Mouse (Mus musculus): Measurements from ENCODE around the gene Radil. TPM values are rescaled to one million over a fixed set of nuclear protein-coding genes. Genes with fewer than 3 reads are reported as not detected.

The Radil gene
- polyA plus RNA-seq, 1 experiment from 2014 or later = 0.55 TPM

DNA sequence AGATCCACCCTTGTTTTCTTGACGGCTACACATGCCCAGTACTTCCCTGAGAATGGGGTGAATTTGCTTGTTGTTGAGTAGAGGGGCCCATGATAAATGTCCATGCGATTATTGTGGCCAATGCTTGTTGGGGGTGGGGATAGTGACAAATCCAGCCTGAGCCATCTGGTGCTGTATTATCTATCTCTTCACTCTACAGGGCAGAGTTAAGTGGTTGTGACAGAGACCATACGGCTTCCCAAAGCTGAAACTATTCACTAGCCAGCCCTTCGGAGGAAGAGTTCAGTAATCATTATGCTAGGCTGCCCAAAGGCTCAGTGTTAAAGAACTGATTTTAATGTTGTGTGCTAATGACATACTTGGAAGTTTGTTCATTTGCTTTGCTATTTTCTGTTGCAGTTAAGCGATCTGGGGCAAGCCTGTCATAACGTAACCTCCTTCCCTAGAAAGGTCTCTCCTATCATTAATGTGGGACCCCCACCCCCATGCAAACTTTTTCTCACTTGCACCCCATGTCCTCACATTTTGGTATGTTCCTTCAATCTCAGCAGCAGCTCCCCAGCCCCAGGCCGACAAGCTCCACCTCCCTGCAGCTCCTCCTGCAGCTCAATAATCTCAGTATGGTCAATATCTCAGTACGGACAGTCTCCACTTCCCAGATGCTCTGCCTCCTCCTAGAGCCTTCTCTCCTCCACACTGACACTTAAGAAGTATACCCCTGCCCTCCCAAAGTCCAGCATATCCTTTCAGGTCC, 26.0 kb downstream of the Radil start:
- Histone ChIP-seq H3K9ac (ENCODE audit: low read depth, low read length) (no peak overlapping the region), H3K36me3 (ENCODE audit: control insufficient read depth, insufficient read depth) (no peaks in the 10 kb centered on the region), H3K4me3 (ENCODE audit: low read depth, low read length) (no peak overlapping the region), H3K4me1 (replicated peaks; ENCODE audit: control insufficient read depth, insufficient read depth, low read length) (no peaks in the 10 kb centered on the region), H3K4me2 (replicated peaks; ENCODE audit: low read depth) (no peak overlapping the region), H3K27me3 (replicated peaks; ENCODE audit: control insufficient read depth, insufficient read depth, low read length) (peaks cover 12% of the 10 kb centered on the region), H3K27ac (ENCODE audit: low read depth, low read length) (no peak overlapping the region), H3K9me3 (ENCODE audit: control insufficient read depth) (no peaks in the 10 kb centered on the region)
- WGBS = 67% methylated on average over 8 of the region's 8 CpGs
- ATAC-seq = no peak
- no peak for TF ChIP-seq CTCF (IDR thresholded peaks at IDR 0.05; ENCODE audit: low read depth)

DNA sequence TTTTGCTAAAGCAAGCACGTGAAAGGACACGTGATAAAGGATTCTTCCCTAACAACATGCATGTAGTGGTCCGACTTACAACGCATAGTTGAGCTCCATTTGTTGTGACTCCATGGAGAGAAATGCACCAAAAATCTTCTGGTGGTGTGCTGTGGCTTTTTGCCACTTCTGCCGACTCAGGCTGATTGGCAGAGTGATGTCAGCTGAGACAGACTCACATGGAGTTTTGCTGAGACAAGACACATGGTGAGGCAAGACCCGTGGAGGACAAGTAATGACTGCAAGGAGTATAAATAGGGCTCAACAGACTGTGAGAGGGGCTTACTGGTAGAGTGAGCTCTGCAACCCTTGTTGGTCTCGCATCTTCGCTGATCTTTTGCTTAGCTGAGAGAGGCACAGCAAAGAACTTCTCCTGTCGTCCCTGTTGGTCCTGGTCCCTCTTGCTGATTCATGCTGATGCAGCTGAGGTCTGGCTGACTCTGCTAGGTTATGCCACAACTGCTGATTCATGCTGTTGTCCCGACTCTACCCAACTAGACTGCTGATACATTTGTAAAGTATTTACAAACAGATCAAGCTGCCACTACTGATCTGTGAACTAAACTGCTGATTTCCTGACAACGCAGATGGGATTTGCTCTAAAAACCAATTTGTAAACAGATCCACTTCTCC, 29.6 kb downstream of the Radil start:
- Histone ChIP-seq H3K36me3 (ENCODE audit: control insufficient read depth, insufficient read depth) (no peaks in the 10 kb centered on the region), H3K4me1 (replicated peaks; ENCODE audit: control insufficient read depth, insufficient read depth, low read length) (no peaks in the 10 kb centered on the region), H3K9ac (ENCODE audit: low read depth, low read length) (no peak overlapping the region), H3K9me3 (ENCODE audit: control insufficient read depth) (no peaks in the 10 kb centered on the region), H3K27ac (ENCODE audit: low read depth, low read length) (no peak overlapping the region), H3K4me3 (ENCODE audit: low read depth, low read length) (no peak overlapping the region), H3K4me2 (replicated peaks; ENCODE audit: low read depth) (no peak overlapping the region), H3K27me3 (replicated peaks; ENCODE audit: control insufficient read depth, insufficient read depth, low read length) (no peaks in the 10 kb centered on the region)
- TF ChIP-seq CTCF (IDR thresholded peaks at IDR 0.05; ENCODE audit: low read depth) = no peak
- 81% methylated on average over 11 of the region's 11 CpGs for whole genome bisulfite sequencing
- no peak for ATAC-seq

DNA sequence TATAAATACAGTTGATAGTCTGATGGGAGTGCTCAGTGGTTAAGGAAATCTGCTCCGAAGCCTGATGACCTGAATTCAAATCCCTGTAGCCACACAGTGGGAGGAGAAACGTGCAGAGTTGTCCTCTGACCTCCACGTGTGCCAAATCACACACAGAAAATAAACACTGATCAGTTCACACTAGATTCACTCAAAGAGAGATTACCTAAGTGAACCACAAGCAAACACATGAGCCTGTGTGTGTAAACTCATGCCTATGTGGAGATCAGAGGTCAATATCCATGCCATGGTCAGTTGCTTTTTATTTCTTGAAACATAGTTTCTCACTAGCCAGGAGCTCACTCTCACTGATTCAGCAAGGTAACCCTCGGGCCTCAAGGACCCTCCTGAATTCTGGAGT, 30.5 kb downstream of the Radil start:
- Histone ChIP-seq H3K4me2 (replicated peaks; ENCODE audit: low read depth) (no peak overlapping the region), H3K27me3 (replicated peaks; ENCODE audit: control insufficient read depth, insufficient read depth, low read length) (no peaks in the 10 kb centered on the region), H3K4me1 (replicated peaks; ENCODE audit: control insufficient read depth, insufficient read depth, low read length) (no peaks in the 10 kb centered on the region), H3K9ac (ENCODE audit: low read depth, low read length) (no peak overlapping the region), H3K9me3 (ENCODE audit: control insufficient read depth) (no peaks in the 10 kb centered on the region), H3K4me3 (ENCODE audit: low read depth, low read length) (no peak overlapping the region), H3K27ac (ENCODE audit: low read depth, low read length) (no peak overlapping the region), H3K36me3 (ENCODE audit: control insufficient read depth, insufficient read depth) (no peaks in the 10 kb centered on the region)
- ATAC-seq = no peak
- WGBS = 63% methylated on average over 4 of the region's 4 CpGs
- TF ChIP-seq CTCF (IDR thresholded peaks at IDR 0.05; ENCODE audit: low read depth) = no peak

DNA sequence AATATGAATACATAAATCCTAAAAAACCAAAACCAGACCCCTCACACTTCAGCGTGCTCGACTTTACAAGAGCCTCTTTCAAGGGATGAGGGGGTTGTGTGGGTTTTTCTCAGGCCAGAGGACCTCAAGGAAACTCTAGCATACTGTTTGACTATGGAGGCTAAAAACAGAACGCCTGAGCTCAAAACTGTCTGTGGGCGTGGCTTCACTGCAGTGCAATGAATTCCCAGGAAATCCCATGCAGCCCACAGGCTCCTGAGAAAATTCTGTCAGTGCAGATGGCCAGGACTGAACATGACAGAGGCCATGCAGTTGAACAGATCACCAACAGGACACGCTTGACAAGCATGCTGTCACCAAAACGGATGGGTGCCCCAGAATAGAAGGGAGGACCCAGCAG, 31.9 kb downstream of the Radil start:
- Histone ChIP-seq H3K27me3 (replicated peaks; ENCODE audit: control insufficient read depth, insufficient read depth, low read length) (no peaks in the 10 kb centered on the region), H3K9ac (ENCODE audit: low read depth, low read length) (no peak overlapping the region), H3K36me3 (ENCODE audit: control insufficient read depth, insufficient read depth) (no peaks in the 10 kb centered on the region), H3K9me3 (ENCODE audit: control insufficient read depth) (no peaks in the 10 kb centered on the region), H3K4me2 (replicated peaks; ENCODE audit: low read depth) (no peak overlapping the region), H3K4me1 (replicated peaks; ENCODE audit: control insufficient read depth, insufficient read depth, low read length) (no peaks in the 10 kb centered on the region), H3K4me3 (ENCODE audit: low read depth, low read length) (no peak overlapping the region), H3K27ac (ENCODE audit: low read depth, low read length) (no peak overlapping the region)
- 51% methylated on average over 6 of the region's 6 CpGs for WGBS
- no peak for TF ChIP-seq CTCF (IDR thresholded peaks at IDR 0.05; ENCODE audit: low read depth)
- no peak for ATAC-seq

DNA sequence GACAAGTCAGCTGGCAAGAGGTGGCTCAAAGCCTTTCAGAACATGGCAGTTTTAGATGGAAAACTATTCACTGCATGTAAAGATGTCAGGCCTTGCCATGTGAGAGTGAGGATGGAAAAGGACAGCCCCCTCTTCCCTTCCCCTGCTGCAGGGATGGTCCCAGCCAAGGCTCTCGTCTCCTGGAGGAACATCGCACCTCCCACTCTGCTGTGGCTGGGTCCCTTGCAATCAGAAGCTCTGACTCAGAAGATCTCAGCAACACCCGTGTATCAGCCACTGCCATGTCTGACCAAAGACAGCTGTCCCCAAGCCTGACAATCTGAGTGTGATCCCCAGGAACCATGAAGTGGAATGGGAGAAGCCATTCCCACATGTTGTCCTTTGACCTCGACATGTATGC, 38.8 kb downstream of the Radil start:
- Histone ChIP-seq H3K4me2 (replicated peaks; ENCODE audit: low read depth) (no peak overlapping the region), H3K27me3 (replicated peaks; ENCODE audit: control insufficient read depth, insufficient read depth, low read length) (no peaks in the 10 kb centered on the region), H3K4me1 (replicated peaks; ENCODE audit: control insufficient read depth, insufficient read depth, low read length) (no peaks in the 10 kb centered on the region), H3K4me3 (ENCODE audit: low read depth, low read length) (no peak overlapping the region), H3K36me3 (ENCODE audit: control insufficient read depth, insufficient read depth) (no peaks in the 10 kb centered on the region), H3K9ac (ENCODE audit: low read depth, low read length) (no peak overlapping the region), H3K27ac (ENCODE audit: low read depth, low read length) (no peak overlapping the region), H3K9me3 (ENCODE audit: control insufficient read depth) (no peaks in the 10 kb centered on the region)
- no peak for ATAC-seq
- WGBS = 72% methylated on average over 4 of the region's 4 CpGs
- no peak for TF ChIP-seq CTCF (IDR thresholded peaks at IDR 0.05; ENCODE audit: low read depth)

DNA sequence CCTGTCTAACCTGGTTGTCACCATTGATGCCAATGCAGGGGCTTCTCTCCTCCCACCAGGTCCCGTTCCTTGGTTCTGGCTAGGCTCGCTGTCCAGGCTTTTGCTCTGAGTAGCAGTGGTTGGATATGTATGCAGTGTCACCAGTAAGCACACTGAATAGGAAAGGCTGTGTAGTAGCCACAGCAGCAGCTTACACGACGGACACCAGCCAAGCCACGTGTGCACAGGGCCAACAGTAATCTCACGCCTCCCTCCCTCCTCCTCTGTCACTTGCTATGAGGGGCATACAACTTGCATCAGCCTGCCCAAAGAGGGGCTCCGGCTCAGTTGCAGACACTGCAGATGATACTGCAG, 40.9 kb downstream of the Radil start:
- H3K36me3 ChIP-seq (ENCODE audit: control insufficient read depth, insufficient read depth) = no peaks in the 10 kb centered on the region
- no peak overlapping the region for H3K9ac ChIP-seq (ENCODE audit: low read depth, low read length)
- WGBS = 73% methylated on average over 7 of the region's 7 CpGs
- ATAC-seq = no peak
- H3K4me1 ChIP-seq (replicated peaks; ENCODE audit: control insufficient read depth, insufficient read depth, low read length) = no peaks in the 10 kb centered on the region
- H3K27ac ChIP-seq (ENCODE audit: low read depth, low read length) = no peak overlapping the region
- no peak for TF ChIP-seq CTCF (IDR thresholded peaks at IDR 0.05; ENCODE audit: low read depth)
- H3K27me3 ChIP-seq (replicated peaks; ENCODE audit: control insufficient read depth, insufficient read depth, low read length) = no peaks in the 10 kb centered on the region
- H3K4me3 ChIP-seq (ENCODE audit: low read depth, low read length) = no peak overlapping the region
- no peak overlapping the region for H3K4me2 ChIP-seq (replicated peaks; ENCODE audit: low read depth)
- H3K9me3 ChIP-seq (ENCODE audit: control insufficient read depth) = no peaks in the 10 kb centered on the region
